Mouse (Mus musculus) adrenal gland, adult (tissue): ENCODE measurements around the gene Fam19a4.
"Not testable (repeated sequence)": the region's sequence is repeated elsewhere in the genome, so short reads cannot be mapped to it uniquely, and the experiment has no call there.

Source experiments
- DNase-seq, 2 experiments: peaks; one replicate each; pipeline ENCODE4 v3.0.0; 2022 to 2023; ENCODE audit warnings: low spot score in 1 of 2; ENCODE audit not compliant: inconsistent age in 2 of 2

Gene Fam19a4

DNA sequence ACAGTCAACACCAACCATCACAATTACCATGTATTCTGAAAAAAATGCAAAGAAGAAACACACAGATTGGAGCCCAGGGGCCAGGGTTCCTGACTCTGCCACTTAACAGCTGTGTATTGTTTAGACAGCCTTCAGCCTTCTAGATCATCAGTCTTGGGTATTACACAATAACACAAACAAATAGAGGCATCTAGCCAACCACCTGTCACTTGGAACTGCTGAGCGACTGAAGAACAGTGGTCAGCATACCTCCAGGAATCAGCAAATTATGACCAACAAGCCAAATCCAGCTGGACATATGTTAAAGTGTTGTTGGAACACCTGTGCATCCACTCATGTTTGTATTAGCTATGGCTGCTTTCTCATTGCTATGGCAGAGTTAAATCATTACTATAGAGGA lies 82.7 kb downstream of the Fam19a4 start:
- no peak for DNase-seq

DNA sequence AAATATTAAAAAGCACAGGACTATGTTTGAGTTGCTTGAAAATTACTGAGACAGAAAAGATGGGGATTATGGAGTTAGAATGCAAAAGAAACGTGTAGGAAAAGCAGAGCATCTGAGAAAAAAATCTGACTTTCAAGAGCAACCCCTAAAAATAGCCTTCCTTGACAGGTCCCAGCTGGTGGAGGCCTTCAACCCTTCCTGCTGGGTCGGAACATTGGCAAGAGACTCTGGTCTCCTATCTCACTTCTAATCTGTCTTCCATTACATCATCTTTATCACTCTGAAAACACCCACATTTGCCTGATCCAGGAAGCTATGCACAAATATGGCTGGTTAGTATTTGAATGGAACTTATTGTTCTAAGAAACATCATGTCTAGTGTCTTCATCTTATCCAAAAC lies 115.4 kb downstream of the Fam19a4 start:
- peak; percentile 36 to 56 for DNase-seq

DNA sequence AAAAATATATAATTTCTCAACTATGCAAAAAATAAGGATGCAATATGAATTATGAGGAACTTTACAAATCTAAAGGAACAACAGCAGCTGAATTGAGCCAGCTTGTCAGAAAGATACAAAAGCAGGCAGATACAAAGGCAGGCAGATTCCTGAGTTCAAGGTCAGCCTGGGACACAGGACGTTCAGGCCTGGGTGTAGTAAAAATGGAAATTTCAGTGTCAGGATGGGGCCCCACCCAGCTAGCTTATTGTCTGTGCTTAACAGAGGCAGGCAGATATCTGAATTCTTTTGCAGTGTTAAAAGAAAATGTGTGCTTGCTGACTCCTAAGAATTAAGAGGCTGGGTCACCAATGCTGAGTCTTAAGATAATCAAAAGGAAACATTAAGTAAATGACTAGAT lies 124.4 kb downstream of the Fam19a4 start:
- no peak for DNase-seq

DNA sequence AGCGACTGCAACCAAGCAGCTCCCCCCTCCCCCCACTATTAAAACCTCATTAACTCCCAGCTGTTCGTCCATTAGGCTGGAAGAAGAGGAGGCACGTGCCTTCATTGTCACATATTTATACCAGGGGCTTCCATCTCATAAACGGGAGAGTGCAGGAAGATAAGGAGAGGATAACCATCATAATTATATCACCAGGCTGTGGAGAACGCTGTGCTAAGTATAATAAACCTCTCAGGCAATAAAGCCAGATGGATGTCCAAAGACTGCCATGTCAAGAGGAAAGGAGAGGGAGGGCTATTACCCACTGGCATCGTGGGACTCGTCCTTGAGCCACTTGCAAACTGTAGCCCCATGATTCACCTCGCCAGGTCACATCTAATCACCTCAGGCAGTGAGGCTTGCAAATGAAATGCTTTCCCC lies 151.1 kb downstream of the Fam19a4 start:
- peak; percentile 13 to 50 for DNase-seq

DNA sequence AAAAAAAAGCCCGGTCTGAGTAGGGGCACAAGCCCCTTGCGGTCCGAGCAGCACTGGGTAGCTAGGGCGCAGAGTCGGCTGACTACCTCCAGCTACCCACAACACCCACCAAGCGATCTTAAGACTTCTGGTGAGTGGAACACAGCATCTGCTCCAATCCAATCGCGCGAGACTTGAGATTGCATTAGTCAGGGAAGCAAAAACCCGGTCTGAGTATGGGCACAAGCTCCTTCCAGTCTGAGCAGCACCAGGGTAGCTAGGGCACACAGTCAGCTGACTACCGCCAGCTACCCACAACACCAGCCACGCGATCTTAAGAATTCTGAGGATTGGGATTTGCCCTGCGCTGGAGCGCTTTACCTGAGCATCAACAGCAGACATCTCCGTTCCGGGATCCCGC lies 183.1 kb downstream of the Fam19a4 start:
- not testable (repeated sequence) for DNase-seq

DNA sequence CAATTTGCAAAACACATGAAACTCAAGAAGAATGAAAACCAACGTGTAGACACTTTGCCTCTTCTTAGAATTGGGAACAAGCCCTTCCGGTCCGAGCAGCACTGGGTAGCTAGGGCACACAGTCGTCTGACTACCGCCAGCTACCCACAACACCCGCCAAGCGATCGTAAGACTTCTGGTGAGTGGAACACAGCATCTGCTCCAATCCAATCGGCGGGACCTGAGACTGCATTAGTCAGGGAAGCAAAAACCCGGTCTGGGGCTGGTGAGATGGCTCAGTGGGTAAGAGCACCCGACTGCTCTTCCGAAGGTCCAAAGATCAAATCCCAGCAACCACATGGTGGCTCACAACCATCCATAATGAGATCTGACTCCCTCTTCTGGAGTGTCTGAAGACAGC lies 183.6 kb downstream of the Fam19a4 start:
- DNase-seq, result not testable (repeated sequence)

DNA sequence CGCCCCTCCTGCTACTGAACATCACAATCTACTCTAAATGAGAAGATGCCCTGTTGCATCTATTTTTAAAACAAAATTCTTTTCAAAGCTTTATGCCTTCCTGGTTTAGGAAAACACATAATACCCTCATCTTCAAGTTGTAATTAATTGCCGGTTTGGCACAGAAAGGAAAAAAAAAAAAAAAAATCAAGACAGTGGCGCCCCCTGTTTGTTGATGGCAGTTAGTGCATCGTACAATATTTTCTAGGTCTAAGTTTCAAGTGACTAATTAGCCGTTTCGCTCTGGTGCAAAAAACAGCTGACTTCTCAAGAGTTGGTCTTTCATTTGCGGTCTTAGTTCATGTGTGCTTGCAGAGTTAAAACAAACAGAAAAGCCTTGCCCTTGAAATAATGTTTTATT lies 207.1 kb downstream of the Fam19a4 start:
- no peak for DNase-seq

DNA sequence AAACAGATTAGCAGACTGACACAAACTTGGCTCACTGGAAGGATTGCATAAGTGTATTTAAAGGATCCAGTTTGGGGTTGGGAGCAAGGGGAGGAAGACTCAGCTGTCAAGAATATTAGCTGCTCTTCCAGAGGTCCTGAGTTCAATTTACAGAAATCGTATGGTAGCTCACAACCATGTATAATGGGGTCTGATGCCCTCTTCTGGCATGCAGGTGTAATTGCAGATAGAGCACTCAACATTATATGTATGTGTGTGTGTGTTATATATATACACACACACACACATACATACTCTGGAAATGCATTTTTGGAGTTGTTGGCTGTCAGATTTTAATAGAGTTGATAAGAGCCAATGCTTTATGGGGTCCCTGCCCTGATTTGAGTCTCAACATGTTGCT lies 216.3 kb downstream of the Fam19a4 start:
- DNase-seq, result peak in 1 of 2 experiments; percentile 60

DNA sequence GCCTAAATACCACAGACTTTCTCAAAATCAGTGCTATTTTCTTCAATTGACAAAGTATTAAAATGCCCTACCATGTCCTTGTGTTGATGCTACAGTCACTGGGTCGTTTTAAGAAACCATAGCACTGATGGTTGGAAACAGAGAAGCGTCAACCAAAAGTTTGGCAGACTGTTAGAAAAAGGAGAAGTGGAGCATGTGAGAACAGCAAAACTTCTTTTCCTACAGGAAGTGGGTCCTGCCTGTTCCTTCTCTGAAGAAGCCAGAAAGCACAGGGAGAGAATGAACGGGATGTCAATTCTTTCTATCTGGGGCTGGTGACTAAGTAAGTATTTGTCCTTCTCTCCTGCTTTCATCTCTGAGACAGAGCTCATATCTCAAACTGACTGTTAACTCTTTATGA lies 219.6 kb downstream of the Fam19a4 start:
- peak in 1 of 2 experiments; percentile 20 for DNase-seq

DNA sequence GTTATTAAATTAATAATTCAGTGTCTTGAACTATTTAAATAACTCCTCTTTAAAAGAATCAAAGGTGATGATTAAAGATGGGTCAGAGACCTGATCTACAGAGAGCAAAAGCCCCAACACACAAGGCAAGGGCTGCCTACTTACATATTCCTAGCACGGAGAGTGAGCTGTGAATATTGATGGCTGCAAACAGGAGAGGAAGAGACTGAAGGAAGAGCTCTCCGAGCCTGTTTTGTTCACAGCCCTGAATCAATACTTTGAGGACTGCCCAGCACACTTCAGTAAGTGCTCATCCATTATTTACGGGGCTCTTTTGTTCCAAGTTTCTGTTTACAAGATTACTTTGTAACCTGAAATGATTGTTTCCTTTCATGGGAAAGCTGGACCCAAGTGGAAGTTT lies 233.6 kb downstream of the Fam19a4 start:
- no peak for DNase-seq

DNA sequence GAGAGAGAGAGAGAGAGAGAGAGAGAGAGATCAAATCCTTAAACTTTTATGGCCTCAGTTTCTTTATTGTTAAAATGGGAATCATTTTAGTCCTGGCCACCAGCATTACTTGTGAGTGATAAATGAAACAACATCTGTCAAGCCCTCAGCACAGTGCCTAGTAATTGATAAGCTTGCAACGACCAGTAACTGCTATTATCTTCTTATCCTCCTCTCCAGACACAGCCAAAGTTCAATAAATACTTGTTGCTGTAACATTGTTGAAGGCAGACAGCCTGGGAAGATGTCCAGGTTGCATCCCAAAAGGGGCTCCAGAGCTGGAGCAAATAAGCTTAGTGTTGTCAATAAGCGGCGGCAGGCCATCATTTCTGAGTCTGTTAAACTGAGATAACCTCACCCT lies 257.2 kb downstream of the Fam19a4 start:
- no peak for DNase-seq

DNA sequence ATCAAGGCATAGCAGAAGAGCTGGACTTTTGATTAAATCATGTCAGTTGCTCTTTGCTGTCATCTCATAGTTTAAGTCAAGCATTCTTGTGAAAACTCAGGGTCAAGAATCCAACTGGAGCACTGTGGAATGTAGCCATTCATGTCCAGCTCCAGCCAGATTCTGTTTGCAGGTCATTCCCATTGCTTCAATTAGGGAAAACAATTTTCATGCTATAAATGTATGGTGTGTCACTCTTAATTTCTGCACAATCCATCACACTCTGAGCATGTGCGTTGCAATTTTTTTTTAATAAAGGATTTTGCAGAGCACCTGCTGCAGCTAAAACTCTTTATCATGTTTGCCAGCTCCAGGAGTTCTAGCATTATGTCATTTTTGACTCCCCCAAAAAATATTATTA lies 261.5 kb downstream of the Fam19a4 start:
- DNase-seq, result no peak

DNA sequence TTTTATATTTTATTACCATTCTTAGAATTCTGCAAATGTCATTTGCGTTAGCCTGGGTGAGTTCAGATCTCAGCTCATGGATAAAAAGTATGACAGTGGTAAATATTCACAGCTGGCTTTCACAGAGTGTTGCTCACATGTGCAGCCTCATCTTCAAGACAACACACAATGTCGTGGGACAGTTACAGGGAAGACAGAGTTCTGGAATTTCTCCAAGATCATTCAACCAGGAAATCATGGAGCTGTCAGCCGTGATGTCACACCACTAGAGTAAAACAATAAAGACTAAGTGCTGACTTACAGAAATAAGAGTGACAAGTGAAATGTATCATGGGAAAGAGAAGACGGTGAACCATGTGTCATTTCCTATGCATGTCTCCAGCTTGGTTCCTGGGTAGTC lies 262.8 kb downstream of the Fam19a4 start:
- DNase-seq, result no peak
